Mouse (Mus musculus): ENCODE data around the gene Olfr643. TPM values are rescaled to one million over a fixed set of nuclear protein-coding genes. Genes with fewer than 3 reads are reported as not detected.

Olfr643 gene
- polyA plus RNA-seq, 1 experiment from 2014 or later = not detected

DNA sequence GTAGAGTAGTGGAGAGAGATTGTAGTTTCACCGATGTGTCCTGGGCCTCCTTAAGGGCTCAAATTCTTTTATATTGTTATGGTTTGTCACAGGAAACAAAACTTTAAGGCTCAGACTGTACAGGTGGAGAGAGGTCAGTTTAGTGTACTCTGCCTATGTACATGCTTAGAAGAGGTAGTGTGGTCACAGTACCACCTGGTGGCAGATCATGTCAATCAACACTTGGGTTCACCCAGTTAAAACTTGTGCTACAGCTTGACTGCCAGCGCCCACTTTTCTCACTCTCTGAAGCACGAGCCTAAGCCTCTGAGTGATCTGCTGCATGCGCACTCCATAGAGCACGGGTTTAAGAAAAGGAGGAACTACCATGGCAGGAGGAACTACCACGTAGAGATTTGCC lies 29.9 kb upstream of the Olfr643 start:
- H3K4me3 ChIP-seq (replicated peaks; ENCODE audit: low read depth, low read length) = no peak overlapping the region
- no peak overlapping the region for H3K4me2 ChIP-seq (ENCODE audit: low read length)
- peak; percentile 31; the same call in 1 of the 2 replicates for TF ChIP-seq CTCF (IDR thresholded peaks at IDR 0.05; ENCODE audit: low read depth)
- no peaks in the 10 kb centered on the region for H3K27me3 ChIP-seq (ENCODE audit: insufficient read depth, low read length)
- no peak overlapping the region for H3K9ac ChIP-seq (ENCODE audit: low read depth, low read length)
- DNase-seq (ENCODE audit: low spot score) = peak; percentile 0
- H3K9me3 ChIP-seq (replicated peaks; ENCODE audit: low read length) = no peaks in the 10 kb centered on the region
- no peak overlapping the region for H3K27ac ChIP-seq
- 83% methylated on average over 6 of the region's 6 CpGs for WGBS
- H3K4me1 ChIP-seq (replicated peaks; ENCODE audit: insufficient read depth, low read length) = no peaks in the 10 kb centered on the region
- no peak for ATAC-seq (replicated peaks; ENCODE audit: low FRiP score, low read depth)
- no peaks in the 10 kb centered on the region for H3K36me3 ChIP-seq (ENCODE audit: insufficient read depth, low read length)

DNA sequence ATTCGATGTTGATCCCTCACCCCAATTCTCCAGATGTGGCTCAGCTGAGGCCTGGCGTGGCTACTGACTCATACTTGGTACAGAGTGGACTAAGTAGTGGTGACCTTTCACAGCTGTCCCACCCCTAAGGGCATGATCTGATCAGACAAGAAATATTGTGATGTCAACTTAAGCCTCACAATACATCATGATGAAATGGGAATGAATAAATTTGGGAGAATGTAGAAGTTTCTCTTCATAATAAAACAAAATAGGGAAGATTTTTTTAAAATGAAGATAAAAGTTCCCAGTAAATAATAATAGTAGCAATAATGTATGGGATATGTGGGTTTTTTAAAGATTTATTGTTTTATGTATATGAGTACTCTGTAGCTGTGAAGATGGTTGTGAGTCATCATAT lies 13.3 kb upstream of the Olfr643 start, which contains the start of gene Ubqlnl:
Ubqlnl (minus strand) TSS at position 101 of the 400 bp plus-strand sequence.
- H3K4me3 ChIP-seq (replicated peaks; ENCODE audit: low read depth, low read length) = no peak within 1 kb of the TSS
- H3K27me3 ChIP-seq (ENCODE audit: insufficient read depth, low read length) = no peaks in the 10 kb centered on the region
- DNase-seq (ENCODE audit: low spot score) (no peak), ATAC-seq (replicated peaks; ENCODE audit: low FRiP score, low read depth) (no peak)
- no peak within 1 kb of the TSS for H3K4me2 ChIP-seq (ENCODE audit: low read length)
- no peaks in the 10 kb centered on the region for H3K36me3 ChIP-seq (ENCODE audit: insufficient read depth, low read length)
- H3K9me3 ChIP-seq (replicated peaks; ENCODE audit: low read length) = no peaks in the 10 kb centered on the region
- H3K27ac ChIP-seq = no peak within 1 kb of the TSS
- no peak within 1 kb of the TSS for H3K9ac ChIP-seq (ENCODE audit: low read depth, low read length)
- 79% methylated on average over 2 of the region's 2 CpGs for WGBS
- no peaks in the 10 kb centered on the region for H3K4me1 ChIP-seq (replicated peaks; ENCODE audit: insufficient read depth, low read length)
- TF ChIP-seq CTCF (IDR thresholded peaks at IDR 0.05; ENCODE audit: low read depth) = no peak

DNA sequence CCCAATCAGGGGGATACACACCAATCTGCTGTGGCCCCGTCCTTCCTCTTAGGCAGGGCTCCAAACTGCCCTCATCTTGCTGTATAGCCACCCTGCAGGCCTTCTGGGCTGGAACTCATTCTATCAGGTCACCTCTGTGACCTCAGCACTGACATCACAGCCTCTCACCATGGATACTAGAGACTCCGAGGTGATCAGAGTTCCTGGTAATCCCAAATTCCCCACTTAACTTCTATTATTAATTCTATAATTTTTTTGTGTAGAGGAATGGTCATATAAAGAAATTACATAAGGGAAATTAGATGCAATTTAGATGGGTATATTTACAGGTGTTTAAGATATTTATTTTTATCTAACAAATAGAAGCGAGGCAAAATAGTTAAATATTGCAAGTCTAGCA lies 6.0 kb upstream of the Olfr643 start, which contains the start of gene Ubqln3:
Ubqln3 (minus strand) TSS at position 101 of the 400 bp plus-strand sequence.
- H3K9me3 ChIP-seq (replicated peaks; ENCODE audit: low read length) = no peaks in the 10 kb centered on the region
- H3K4me3 ChIP-seq (replicated peaks; ENCODE audit: low read depth, low read length) = no peak within 1 kb of the TSS
- no peaks in the 10 kb centered on the region for H3K4me1 ChIP-seq (replicated peaks; ENCODE audit: insufficient read depth, low read length)
- TF ChIP-seq CTCF (IDR thresholded peaks at IDR 0.05; ENCODE audit: low read depth) = no peak
- no peaks in the 10 kb centered on the region for H3K36me3 ChIP-seq (ENCODE audit: insufficient read depth, low read length)
- ATAC-seq (replicated peaks; ENCODE audit: low FRiP score, low read depth) = no peak
- no peak within 1 kb of the TSS for H3K4me2 ChIP-seq (ENCODE audit: low read length)
- 72% methylated on average over 3 of the region's 3 CpGs for WGBS
- H3K9ac ChIP-seq (ENCODE audit: low read depth, low read length) = no peak within 1 kb of the TSS
- H3K27me3 ChIP-seq (ENCODE audit: insufficient read depth, low read length) = no peaks in the 10 kb centered on the region
- no peak for DNase-seq (ENCODE audit: low spot score)
- no peak within 1 kb of the TSS for H3K27ac ChIP-seq

DNA sequence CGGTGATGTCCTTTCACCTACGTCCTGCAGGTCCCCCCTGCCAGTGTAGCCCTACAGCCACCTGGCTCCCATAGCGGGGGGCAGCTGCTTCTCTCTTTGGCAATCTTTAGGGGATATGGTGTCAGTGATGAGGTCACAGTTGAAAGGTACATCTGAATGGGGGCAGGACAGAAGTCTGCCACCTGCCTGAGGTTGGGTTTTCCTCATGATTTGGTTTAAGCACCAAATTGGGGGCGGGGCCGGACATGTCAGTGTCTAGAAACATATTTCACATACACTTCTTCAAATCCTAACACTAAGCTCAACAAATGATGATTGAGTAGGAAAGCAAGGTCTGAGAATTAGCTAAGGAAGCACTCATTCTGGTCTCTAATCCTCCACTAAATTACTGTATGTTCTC lies 7.5 kb downstream of the Olfr643 start, which contains the start of gene Ubqln5:
Ubqln5 (minus strand) TSS at position 101 of the 400 bp plus-strand sequence.
- 91% methylated on average over 5 of the region's 5 CpGs for WGBS
- Histone ChIP-seq H3K4me3 (replicated peaks; ENCODE audit: low read depth, low read length) (no peak within 1 kb of the TSS), H3K27ac (no peak within 1 kb of the TSS), H3K4me1 (replicated peaks; ENCODE audit: insufficient read depth, low read length) (no peaks in the 10 kb centered on the region), H3K9ac (ENCODE audit: low read depth, low read length) (no peak within 1 kb of the TSS), H3K9me3 (replicated peaks; ENCODE audit: low read length) (no peaks in the 10 kb centered on the region), H3K36me3 (ENCODE audit: insufficient read depth, low read length) (no peaks in the 10 kb centered on the region), H3K27me3 (ENCODE audit: insufficient read depth, low read length) (no peaks in the 10 kb centered on the region), H3K4me2 (ENCODE audit: low read length) (no peak within 1 kb of the TSS)
- no peak for ATAC-seq (replicated peaks; ENCODE audit: low FRiP score, low read depth)
- TF ChIP-seq CTCF (IDR thresholded peaks at IDR 0.05; ENCODE audit: low read depth) = no peak
- DNase-seq (ENCODE audit: low spot score) = no peak

DNA sequence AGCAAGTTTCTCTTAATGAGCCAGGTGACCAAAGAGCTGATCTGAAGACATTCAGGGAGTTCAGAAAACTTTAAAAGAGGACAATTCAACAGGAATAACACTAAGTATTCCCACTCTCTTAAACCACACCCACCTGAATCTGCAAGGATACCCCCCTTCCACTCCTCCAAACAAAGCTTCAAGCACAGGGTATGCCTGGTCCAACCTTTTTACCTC lies 32.5 kb downstream of the Olfr643 start, which contains the start of gene Olfr646:
Olfr646 (plus strand) TSS at position 117 of the 216 bp plus-strand sequence.
- no peaks in the 10 kb centered on the region for H3K27me3 ChIP-seq (ENCODE audit: insufficient read depth, low read length)
- no peak within 1 kb of the TSS for H3K9ac ChIP-seq (ENCODE audit: low read depth, low read length)
- H3K9me3 ChIP-seq (replicated peaks; ENCODE audit: low read length) = no peaks in the 10 kb centered on the region
- ATAC-seq (replicated peaks; ENCODE audit: low FRiP score, low read depth) (no peak), DNase-seq (ENCODE audit: low spot score) (no peak)
- no peaks in the 10 kb centered on the region for H3K4me1 ChIP-seq (replicated peaks; ENCODE audit: insufficient read depth, low read length)
- H3K36me3 ChIP-seq (ENCODE audit: insufficient read depth, low read length) = no peaks in the 10 kb centered on the region
- no peak within 1 kb of the TSS for H3K4me2 ChIP-seq (ENCODE audit: low read length)
- H3K4me3 ChIP-seq (replicated peaks; ENCODE audit: low read depth, low read length) = no peak within 1 kb of the TSS
- H3K27ac ChIP-seq = no peak within 1 kb of the TSS
- no peak for TF ChIP-seq CTCF (IDR thresholded peaks at IDR 0.05; ENCODE audit: low read depth)

DNA sequence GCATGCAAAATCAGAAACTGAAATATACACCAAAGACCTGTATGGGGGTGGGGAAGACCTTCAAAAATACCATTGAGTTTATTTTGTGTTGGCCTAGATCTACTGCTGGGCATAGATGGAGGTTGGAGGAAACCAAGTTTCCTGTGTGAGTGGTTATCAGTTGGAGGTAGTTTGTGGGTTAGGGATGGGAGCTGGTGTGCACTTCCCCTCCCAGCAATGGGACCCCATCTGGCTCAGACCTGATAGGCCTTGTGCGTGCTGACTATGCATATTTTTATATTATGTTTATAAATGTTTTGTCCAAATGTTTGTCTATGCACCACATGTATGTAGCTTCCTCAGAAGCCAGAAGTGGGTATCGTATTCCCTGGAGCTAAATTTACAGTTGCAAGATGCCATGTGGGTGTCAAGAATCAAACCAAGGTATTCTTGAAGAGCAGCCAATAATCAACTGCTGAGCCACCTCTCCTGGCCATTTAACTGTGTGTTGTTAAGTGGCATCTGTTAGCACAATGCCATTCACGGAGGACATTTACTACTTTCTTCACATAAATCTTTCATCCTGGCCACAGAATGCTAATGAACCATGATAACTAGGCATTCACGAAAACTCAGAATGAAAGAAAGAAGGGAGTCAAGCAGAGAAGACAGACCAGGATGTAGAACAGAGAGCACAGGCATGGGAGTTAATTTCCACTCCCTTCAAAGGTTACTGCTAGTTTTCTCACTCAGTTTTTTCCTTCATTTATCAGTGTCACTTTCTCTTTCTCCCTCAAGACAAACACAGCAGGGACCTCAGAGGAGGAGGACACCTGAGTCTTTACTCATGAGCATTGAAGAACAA lies 33.1 kb downstream of the Olfr643 start:
- ATAC-seq (replicated peaks; ENCODE audit: low FRiP score, low read depth) = no peak
- WGBS = 41% methylated on average over 4 of the region's 4 CpGs
- H3K9ac ChIP-seq (ENCODE audit: low read depth, low read length) = no peak overlapping the region

More for the DNA sequence above, 33.1 kb downstream of the Olfr643 start:
- H3K4me2 ChIP-seq (ENCODE audit: low read length) = no peak overlapping the region
- H3K36me3 ChIP-seq (ENCODE audit: insufficient read depth, low read length) = no peaks in the 10 kb centered on the region
- no peak for TF ChIP-seq CTCF (IDR thresholded peaks at IDR 0.05; ENCODE audit: low read depth)
- no peaks in the 10 kb centered on the region for H3K9me3 ChIP-seq (replicated peaks; ENCODE audit: low read length)
- H3K4me3 ChIP-seq (replicated peaks; ENCODE audit: low read depth, low read length) = no peak overlapping the region
- H3K27me3 ChIP-seq (ENCODE audit: insufficient read depth, low read length) = no peaks in the 10 kb centered on the region
- no peaks in the 10 kb centered on the region for H3K4me1 ChIP-seq (replicated peaks; ENCODE audit: insufficient read depth, low read length)
- no peak for DNase-seq (ENCODE audit: low spot score)
- no peak overlapping the region for H3K27ac ChIP-seq
